Mouse (Mus musculus) kidney, adult 8-10 months (tissue): ENCODE measurements around the gene Olfr625-ps1.
"Not testable (repeated sequence)": the region's sequence is repeated elsewhere in the genome, so short reads cannot be mapped to it uniquely, and the experiment has no call there.

Experiments used
- DNase-seq, 2 experiments: peaks; one replicate each; pipeline ENCODE4 v3.0.0; 2022

Gene Olfr625-ps1

DNA sequence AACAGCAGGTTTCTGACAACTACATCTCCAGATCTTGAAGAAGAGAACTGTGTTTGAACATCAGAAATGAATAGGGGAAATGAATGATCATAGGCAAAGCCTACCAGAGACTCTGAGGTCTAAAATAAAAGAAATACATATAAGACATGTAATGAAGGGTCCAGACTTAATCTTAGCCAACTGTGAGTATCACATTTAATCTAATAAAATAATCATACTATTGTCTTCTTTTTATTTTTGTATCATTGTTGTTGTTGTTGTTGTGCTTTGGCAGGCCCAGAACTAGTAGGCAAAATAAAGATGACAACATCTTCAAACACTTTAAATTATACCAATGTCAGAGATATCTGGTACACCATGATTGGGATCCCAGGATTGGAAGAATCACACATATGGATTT, at the start of gene Olfr625-ps1:
Olfr625-ps1 (plus strand) TSS at position 301 of the 400 bp plus-strand sequence.
- DNase-seq = no peak

DNA sequence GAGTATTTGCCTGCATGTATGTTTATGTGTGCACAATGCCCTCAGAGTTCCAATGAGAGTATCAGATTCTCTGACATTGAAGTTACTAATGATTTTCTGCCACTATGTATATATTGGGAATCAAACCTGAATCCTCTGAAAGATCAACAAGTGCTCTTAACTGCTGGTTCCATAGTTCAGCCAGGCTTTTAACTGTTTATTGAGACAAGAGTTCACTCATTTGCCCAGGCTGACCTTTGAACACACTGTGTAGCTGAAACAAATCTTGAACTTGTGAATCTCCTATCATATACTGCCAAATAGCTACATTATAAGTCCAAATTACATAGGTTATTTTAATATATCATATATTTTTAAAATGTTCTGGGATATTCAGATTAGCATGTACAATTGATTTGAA, 45.7 kb upstream of the Olfr625-ps1 start:
- DNase-seq = no peak

DNA sequence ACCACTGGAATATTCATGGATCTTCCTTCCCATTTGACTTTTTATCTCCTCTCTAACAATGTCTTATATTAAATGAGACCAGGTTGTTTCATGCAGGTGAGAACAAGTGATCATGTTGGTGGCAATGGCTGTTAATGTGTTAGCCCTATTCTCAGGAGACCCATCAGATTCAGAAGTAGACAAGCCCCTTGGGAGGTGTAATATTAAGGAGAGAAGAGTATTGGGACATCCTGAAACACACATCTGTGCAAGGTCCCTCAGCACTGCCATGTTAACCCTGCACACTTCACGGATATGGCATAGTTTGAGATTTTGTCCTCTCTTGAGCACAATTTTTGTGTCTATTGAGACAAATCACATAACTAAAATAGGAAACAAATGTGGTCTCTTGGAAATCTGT, 39.9 kb upstream of the Olfr625-ps1 start, which contains the start of gene Olfr622:
Olfr622 (minus strand) TSS at position 101 of the 400 bp plus-strand sequence.
- DNase-seq = no peak

DNA sequence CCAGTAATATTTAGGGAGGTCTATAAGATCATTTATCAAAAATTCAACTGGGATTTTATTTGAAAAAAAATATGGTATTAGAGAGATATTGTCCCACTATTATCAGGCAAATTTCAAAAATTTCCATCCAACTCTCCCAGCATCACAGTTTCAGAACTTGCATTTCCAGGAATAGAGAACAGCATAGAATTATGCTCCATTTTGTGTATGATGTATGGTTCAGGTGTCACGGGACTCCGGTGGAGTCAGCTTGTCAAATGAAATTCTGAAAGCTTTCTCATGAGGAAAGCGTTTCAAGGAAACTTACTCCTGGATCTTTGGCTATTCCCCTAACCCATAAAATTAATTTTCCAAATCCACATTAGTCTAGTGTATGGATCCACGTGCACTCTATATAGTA, 38.5 kb upstream of the Olfr625-ps1 start:
- no peak for DNase-seq

DNA sequence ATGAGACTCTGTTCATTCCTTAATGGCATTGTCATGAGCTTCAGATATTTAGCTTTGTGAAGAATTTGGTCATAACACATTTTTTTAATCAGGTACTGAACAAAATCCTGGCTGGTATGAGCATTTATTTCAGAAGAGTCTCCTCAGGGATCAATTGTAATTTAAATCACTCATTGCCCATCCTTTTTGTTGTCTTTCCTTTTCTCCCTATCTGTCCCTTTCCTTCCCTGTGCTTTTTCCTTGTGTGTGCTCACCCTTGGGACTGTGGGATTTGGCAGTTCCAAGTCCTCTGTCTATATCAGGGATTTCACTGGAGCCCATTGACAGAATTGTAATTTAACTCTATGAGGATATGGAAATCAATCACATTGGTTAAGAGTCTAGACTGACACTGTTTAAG, 18.9 kb upstream of the Olfr625-ps1 start, which contains the start of gene Olfr623:
Olfr623 (minus strand) TSS at position 101 of the 400 bp plus-strand sequence.
- no peak for DNase-seq

DNA sequence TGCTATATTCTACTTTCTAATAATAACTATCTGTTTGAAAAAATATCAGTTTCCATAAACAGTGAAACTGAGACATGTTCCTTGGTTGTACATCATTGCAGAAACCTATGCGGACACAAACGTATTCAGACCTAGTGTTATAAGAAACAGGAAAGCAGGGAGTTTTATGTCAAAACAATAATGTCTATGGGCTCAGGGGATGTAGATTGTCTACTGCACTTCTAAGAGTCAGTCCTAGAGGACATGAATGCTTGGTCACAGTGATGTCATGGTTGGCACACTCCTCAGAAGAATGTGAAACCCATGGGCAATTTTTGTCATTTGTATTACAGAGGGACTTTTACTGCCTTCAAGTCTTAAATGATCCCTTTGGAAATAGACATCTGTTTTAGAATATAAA, 11.4 kb upstream of the Olfr625-ps1 start, which contains the start of gene Olfr624:
Olfr624 (minus strand) TSS at position 101 of the 400 bp plus-strand sequence.
- no peak for DNase-seq

DNA sequence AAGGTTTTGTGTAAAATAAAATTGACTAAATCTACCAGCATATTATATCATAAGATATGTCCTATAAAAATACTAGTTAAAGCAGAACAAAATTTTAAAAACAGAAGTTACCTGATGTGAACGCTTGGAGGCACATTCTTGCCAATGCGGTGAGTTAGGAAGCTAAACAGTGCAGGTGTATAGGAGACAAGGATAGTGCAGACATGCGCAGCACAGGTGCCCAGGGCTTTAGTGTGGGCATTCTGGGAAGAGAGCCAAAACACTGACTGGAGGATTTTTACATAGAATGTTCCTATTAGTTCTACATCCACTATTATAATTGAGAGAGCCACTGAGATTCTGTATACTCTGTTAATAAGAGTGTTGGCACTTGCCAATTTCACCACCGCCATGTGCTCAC, 16.9 kb downstream of the Olfr625-ps1 start:
- DNase-seq = no peak

DNA sequence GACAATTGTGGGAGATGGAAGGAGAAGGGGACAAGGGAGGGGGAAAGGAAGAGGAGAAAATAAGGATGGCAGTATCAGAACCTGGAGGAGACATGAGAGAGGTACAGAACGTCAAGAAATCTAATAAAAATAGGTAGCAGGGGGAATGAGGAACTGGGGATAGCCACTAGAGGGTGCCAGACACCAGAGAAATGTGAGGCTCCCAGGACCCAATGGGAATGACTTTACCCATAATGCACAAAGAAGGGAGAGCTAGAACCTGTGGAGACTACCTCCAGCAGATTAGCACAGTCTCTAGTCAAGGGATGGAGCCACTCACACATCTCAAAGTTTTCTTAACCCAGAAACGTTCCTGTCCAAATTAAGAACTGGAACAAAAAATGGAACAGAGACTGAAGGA, 29.5 kb downstream of the Olfr625-ps1 start:
- DNase-seq = no peak

DNA sequence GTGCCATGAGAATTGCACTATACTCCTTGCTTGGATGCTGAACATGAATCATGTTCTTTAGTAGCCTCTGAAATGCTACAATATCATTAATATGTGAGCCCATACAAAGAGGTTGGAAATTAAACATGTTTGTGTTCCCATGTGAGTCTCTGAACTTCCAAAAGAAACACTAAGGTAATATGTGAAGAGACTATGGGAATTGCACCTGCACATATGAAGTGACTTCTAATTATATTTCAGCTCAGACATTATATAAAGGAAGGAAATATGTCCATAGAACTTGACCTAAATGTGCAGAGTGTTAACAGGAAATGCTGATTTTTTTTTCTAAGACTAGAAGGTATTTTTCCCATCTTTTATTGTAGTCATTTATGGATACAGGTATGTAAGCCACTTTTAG, 31.9 kb downstream of the Olfr625-ps1 start, which contains the start of gene Olfr243:
Olfr243 (plus strand) TSS at position 301 of the 400 bp plus-strand sequence.
- DNase-seq = no peak

DNA sequence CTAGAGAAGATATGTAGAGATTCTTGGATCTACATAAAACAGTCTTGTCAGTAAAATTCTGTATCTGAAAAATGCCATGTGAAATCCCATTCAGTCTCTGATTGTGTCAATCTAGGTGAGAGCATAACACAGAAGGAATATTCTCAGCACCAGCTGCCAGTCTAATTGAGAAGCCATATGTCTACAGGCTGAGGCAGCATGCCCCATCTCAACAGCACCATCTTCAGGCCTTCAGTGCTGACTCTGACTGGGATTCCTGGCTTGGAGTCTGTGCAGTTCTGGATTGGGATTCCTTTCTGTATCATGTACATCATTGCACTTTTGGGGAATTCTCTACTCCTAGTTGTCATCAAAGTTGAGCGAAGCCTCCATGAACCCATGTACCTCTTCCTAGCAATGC, 33.9 kb downstream of the Olfr625-ps1 start:
- DNase-seq = not testable (repeated sequence)

DNA sequence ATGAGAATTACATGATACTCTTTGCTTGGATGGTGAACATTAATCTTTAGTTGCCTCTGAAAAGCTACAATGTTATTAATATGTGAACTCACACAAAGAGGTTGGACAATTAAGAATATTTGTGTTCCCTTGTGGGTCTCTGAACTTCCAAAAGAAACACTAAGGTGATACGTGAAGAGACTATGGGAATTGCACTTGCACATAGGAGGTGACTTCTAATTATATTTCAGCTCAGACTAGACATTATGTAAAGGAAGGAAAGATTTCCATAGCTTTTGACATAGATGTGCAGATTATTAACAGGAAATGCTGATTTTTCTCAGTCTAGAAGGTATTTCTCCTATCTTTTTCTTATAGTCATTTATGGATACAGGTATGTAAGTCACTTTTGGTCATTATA, 47.6 kb downstream of the Olfr625-ps1 start, which contains the start of gene Olfr628:
Olfr628 (plus strand) TSS at position 301 of the 400 bp plus-strand sequence.
- DNase-seq = no peak
